Mouse (Mus musculus) pancreas, adult 10 weeks (tissue): ENCODE results near the gene Slc16a14. TPM values are rescaled to one million over a fixed set of nuclear protein-coding genes. Genes with fewer than 3 reads are reported as not detected.

Source experiments
- polyA plus RNA-seq: library from polyadenylated mRNA; stranded (reverse); fragments of 350-450 nt; fragmentation: Illumina TruSeq; extraction: RNeasy Lipid Tissue Mini Kit (QIAGEN cat#74804); gene quantifications from one replicate; pipeline ENCODE4 v1.2.3, GENCODE M21; 2015; ENCODE audit warnings: low read depth, low replicate concordance; ENCODE audit not compliant: insufficient read depth

Slc16a14 gene
- polyA plus RNA-seq = not detected

GRCm38 (mm10) chr1:84934503-84935333, at the start of gene Slc16a14:
Gene Slc16a14, minus strand, starts transcription at chr1:84935134.

Other genes starting within 250 kb of the Slc16a14 start
- 0.65 TPM for gene Dner, start 238.9 kb downstream of the Slc16a14 start, polyA plus RNA-seq
- 2.1 TPM for gene Fbxo36, start 95.3 kb downstream of the Slc16a14 start, polyA plus RNA-seq
- gene Trip12, start 94.6 kb downstream of the Slc16a14 start, polyA plus RNA-seq = 20.9 TPM
- not detected for gene Gm10553, start 165.0 kb upstream of the Slc16a14 start, polyA plus RNA-seq
- not detected for gene A530032D15Rik, start 174.7 kb upstream of the Slc16a14 start, polyA plus RNA-seq